Mouse (Mus musculus) midbrain, embryonic 13.5 days (tissue): ENCODE measurements at regions not wholly inside any gene's neighbourhood (a gene's known extent, or its start where the extent isn't known, plus 50 kb on each side); places are given as distances from the start of the nearest gene placed in this dataset.

ENCODE experiments used
- ATAC-seq: fragments of 200-750 bp; cut with Nextera tagmentation; 2 replicates; pipeline ENCODE4 v1.8.0; 2017; ENCODE audit warnings: mild to moderate bottlenecking, moderate TSS enrichment, moderate library complexity
- H3K27ac ChIP-seq: fragments of 300-500 bp; sonication (generic); 2 replicates; pipeline ENCODE4 v1.5.1; 2015; ENCODE audit warnings: inconsistent platforms, mild to moderate bottlenecking, moderate library complexity
- H3K27me3 ChIP-seq: fragments of 300-500 bp; sonication (generic); 2 replicates; pipeline ENCODE4 v1.6.1; 2015; ENCODE audit warnings: mild to moderate bottlenecking, inconsistent platforms
- H3K36me3 ChIP-seq: fragments of 300-500 bp; sonication (generic); 2 replicates; pipeline ENCODE4 v1.6.1; 2015; ENCODE audit warnings: mild to moderate bottlenecking, inconsistent platforms
- H3K4me1 ChIP-seq: fragments of 300-500 bp; sonication (generic); replicated peaks from 2 replicates; pipeline ENCODE4 v1.6.1; 2015; ENCODE audit warnings: inconsistent platforms
- H3K4me2 ChIP-seq: fragments of 300-500 bp; sonication (generic); replicated peaks from 2 replicates; pipeline ENCODE4 v1.6.1; 2015; ENCODE audit warnings: moderate library complexity, mild to moderate bottlenecking, inconsistent platforms
- H3K4me3 ChIP-seq: fragments of 300-500 bp; sonication (generic); replicated peaks from 2 replicates; pipeline ENCODE4 v1.5.1; 2015; ENCODE audit warnings: mild to moderate bottlenecking, inconsistent platforms
- H3K9ac ChIP-seq: fragments of 300-500 bp; sonication (generic); replicated peaks from 2 replicates; pipeline ENCODE4 v1.6.1; 2015; ENCODE audit warnings: mild to moderate bottlenecking, inconsistent platforms
- H3K9me3 ChIP-seq: fragments of 300-500 bp; sonication (generic); 2 replicates; pipeline ENCODE4 v1.6.1; 2016; ENCODE audit warnings: mild to moderate bottlenecking, inconsistent platforms
- WGBS: fragments of 180-500 bp; shearing (Covaris S2); methylation state at CpG from one replicate; pipeline ENCODE4 v1.1.7; 2015; 5-methylcytosine and 5-hydroxymethylcytosine counted together

DNA sequence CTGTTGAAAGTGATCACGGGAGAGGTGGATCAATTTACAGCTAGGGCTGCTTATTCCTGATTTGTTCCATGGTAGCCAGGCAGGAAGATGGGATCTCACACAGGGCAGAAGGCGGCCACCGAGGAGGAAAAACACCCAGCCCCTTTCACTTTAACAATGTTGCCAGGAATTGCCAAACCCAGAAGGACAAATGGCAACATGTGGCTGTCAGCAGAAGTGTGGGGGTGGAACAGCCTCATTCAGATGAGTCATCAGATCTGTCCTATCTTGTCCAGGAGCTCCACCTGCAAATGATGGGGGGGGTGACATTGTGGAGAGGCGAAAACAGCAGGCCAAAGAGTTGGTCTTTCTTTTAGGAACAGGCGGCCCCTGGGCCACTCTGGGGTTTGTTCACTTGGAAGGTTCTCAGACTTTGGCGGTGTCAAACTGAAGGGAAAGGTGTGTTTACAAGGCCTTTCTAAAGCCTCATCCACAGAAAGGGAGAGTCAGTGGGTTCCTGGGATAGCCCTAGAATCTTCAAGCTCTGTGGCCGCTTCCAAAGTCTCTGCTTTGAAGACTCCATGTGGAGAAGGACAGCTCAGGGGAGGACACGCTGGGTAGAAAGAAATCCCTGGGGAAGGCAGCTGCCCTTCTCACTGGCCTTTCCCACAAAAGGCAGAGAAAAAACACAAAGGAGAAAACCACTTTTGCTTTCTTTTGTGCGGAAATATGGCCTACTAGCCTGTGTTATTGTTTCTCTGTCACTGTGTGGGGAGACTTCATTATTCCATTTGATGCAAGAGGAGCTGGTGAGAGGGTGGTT is 111.7 kb upstream of the Pgrmc2 start:
- Histone ChIP-seq H3K27me3 (no peaks in the 10 kb centered on the region), H3K27ac (no peak overlapping the region; the same call in 1 of the 2 replicates), H3K9ac (no peak overlapping the region), H3K4me3 (no peak overlapping the region), H3K4me1 (peaks cover 6% of the 10 kb centered on the region; the same call in 1 of the 2 replicates), H3K36me3 (no peaks in the 10 kb centered on the region), H3K9me3 (no peaks in the 10 kb centered on the region), H3K4me2 (no peak overlapping the region)
- WGBS = 70% methylated on average over 9 of the region's 9 CpGs
- no peak for ATAC-seq

DNA sequence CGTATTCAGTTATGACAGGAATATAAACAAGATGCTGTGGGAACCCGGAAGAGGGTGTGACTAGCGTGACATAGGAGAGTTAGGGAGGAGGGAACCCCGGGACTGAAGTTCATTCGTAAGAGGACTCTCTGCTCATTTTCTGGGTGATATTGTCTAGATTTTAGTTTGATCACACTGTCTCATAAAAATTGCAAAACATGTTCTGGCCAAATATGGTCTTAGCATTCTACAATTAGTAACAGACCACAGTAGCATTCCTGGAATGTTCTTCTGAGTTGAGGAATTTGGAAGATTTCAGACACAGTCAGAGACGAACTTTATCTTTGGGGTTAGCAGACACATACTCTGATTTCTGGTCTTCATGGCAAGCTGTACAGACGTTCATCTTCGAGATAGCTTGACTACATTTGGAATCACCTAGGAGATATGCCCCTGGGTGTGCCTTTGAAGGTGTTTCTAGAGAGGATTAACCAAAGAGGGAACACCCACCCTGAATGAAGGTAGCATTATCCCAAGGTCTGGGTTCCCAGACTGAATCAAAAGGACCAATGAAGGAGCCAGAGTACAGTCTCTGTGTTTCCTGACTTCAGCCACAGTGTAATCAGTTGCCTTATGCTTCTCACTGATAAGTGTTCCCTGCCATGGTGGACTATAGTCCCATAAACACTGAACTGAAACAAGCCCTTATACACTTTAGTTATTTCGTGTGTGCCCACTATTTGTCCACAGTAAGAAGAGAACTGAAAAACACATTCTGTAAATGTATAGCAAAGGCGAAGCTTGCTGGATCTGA is 102.7 kb upstream of the Pgrmc2 start:
- ATAC-seq = no peak
- no peak overlapping the region for H3K27ac ChIP-seq
- no peak overlapping the region for H3K4me2 ChIP-seq
- no peaks in the 10 kb centered on the region for H3K4me1 ChIP-seq
- H3K9ac ChIP-seq = no peak overlapping the region
- WGBS = 87% methylated on average over 10 of the region's 10 CpGs
- no peaks in the 10 kb centered on the region for H3K27me3 ChIP-seq
- no peaks in the 10 kb centered on the region for H3K36me3 ChIP-seq
- H3K9me3 ChIP-seq = no peaks in the 10 kb centered on the region
- H3K4me3 ChIP-seq = no peak overlapping the region

DNA sequence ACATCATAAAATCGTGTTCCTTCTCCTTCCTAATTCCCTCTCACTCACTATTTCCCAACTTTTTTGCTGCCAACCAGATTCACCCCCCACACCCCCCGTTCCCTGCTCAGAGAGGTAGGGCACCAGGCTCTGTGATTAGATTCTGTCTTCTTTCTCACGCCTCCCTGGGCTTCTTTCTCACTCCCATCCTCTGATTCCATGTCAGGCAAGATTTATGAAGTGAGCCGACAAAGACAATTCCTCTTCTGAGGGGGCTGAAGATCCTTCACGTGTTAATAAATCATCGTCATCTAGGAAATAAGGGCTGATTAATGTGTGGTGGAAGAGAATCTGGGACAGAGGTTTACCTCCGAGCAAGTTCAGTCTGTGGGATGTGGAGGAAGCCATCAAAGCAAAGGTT is 101.5 kb upstream of the Pgrmc2 start:
- WGBS = 87% methylated on average over 7 of the region's 7 CpGs

DNA sequence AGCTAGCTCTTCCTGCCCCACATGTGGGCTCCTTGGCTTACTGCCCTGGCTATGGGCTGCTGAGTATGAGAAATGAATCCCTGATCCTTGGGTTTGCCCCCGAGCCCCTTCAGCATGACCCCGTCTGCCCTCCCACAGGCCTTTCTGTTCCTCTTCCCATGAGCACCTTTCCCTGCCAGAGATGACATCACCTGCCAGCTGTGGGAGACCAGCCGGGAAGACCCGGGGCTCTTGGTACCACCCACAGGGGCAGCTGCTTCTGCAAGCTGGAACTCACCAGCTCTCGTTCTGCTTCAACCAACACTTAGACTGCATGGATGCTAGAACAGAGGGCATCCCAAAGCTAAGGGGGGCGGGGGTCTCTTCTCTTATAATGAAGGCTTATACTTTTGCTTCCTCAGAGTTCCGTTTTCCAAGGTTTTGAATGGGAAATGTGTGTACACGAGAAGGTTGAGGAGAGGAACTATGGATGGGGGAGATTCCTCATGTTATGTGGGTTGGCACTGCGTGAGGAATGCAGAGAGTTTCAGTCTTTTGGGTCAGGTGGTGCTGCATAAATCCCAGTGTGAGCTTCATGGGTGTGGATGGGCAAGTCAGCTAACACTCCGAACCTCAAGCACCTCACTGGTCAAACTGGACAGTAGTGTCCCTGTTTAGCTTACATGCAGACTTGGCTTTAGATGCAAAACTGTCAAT is 100.2 kb upstream of the Pgrmc2 start:
- no peak overlapping the region for H3K4me3 ChIP-seq
- 73% methylated on average over 10 of the region's 10 CpGs for WGBS
- no peaks in the 10 kb centered on the region for H3K36me3 ChIP-seq
- H3K9ac ChIP-seq = 0 out of 2 replicates have a peak overlapping the region, but pooled peaks have one; percentile 21
- H3K27me3 ChIP-seq = no peaks in the 10 kb centered on the region
- H3K4me1 ChIP-seq = no peaks in the 10 kb centered on the region
- no peak overlapping the region for H3K4me2 ChIP-seq
- peak; percentile 43; the same call in 1 of the 2 replicates for ATAC-seq
- H3K9me3 ChIP-seq = no peaks in the 10 kb centered on the region
- no peak overlapping the region for H3K27ac ChIP-seq

More for the DNA sequence above, 101.5 kb upstream of the Pgrmc2 start:
- H3K4me1 ChIP-seq = no peaks in the 10 kb centered on the region
- no peaks in the 10 kb centered on the region for H3K36me3 ChIP-seq
- no peak for ATAC-seq
- no peak overlapping the region for H3K27ac ChIP-seq
- no peak overlapping the region for H3K4me3 ChIP-seq
- H3K9me3 ChIP-seq = no peaks in the 10 kb centered on the region
- H3K27me3 ChIP-seq = no peaks in the 10 kb centered on the region
- H3K9ac ChIP-seq = no peak overlapping the region
- no peak overlapping the region for H3K4me2 ChIP-seq

DNA sequence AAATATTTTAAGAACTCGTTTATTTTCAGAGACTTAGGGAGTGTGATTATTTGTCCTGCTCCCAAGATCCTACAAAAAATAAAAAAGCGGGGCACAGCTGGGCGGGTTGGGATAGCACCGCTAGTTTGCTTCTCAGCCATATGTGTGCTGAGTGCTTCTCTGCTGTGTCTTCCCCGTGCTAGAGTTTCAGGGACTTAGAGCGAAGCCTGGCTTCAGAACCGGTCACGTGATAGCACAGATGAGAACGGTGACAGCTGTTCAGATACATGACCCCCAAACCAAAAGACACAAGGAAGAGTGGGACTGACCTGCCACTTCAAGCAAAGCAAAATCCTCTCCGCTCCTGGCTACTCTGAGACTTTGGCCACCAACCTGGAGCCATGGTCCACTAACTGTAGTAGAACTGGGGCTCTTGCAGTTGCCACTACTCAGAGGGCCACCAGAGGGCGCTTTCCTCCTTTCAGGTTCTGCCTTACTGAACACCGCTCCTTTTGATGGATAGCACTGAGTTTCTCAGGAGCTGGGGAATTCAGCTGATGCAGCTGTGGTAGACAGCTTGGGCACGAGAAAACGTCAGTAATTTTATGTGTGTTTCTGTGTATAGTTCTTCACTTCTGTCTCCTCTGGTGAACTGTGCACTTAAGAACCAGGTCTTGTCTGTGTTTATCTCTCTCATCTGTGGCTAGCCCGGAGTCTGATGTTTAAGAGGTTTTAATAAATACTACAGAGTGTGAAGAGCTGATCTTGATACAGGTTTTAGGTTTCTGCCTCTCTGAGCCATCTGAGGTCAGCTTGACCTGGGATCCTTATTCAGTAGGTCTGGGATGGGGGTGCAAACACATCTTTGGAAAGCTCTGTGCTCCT is 99.4 kb upstream of the Pgrmc2 start:
- Histone ChIP-seq H3K9ac (0 out of 2 replicates have a peak overlapping the region, but pooled peaks have one; percentile 21), H3K4me2 (no peak overlapping the region), H3K27ac (no peak overlapping the region), H3K27me3 (no peaks in the 10 kb centered on the region), H3K4me1 (no peaks in the 10 kb centered on the region), H3K36me3 (no peaks in the 10 kb centered on the region), H3K9me3 (no peaks in the 10 kb centered on the region), H3K4me3 (no peak overlapping the region)
- ATAC-seq = peak; percentile 93
- 58% methylated on average over 15 of the region's 15 CpGs for WGBS

DNA sequence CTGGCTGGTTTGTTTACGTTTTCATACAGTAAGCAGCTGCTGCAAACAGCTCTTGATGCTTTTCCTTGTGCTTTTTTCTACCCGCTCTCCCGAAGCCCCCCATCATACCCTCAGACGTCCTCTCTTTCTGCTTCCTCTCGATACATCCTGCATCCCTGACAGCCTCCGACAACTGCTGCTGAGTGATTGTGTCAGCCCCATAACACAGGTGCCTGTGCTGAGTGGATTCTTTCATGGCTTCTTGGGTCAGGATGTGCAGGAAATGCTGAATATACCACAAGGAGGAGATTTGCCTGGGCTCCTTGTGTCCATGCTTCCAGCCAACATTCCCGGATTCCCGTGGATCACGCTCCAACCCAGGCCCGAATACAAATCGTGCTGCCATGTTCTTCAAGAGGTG is 98.6 kb upstream of the Pgrmc2 start:
- Histone ChIP-seq H3K4me2 (no peak overlapping the region), H3K9ac (no peak overlapping the region), H3K27ac (no peak overlapping the region), H3K36me3 (no peaks in the 10 kb centered on the region), H3K4me3 (no peak overlapping the region), H3K27me3 (no peaks in the 10 kb centered on the region), H3K4me1 (no peaks in the 10 kb centered on the region), H3K9me3 (no peaks in the 10 kb centered on the region)
- ATAC-seq = no peak
- WGBS = 86% methylated on average over 11 of the region's 11 CpGs

DNA sequence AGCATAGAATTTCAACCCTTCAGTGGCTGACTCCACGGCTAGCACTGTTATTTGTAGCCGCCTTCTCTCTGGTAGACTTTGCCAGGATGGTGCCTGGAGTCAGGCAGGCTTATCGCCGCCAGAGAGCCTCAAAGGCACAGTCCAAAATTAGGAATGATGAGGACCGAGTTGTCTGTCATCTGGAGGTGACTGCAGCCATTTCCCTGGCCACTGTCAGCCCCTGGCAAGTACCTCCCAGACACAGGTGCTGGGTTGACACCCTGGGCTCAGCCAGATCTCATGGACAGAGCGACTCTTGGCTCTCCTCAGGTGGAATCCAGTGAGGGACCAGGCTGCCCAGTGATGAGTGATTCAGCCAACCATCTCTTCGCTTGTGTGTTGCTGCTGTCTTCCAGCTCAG is 98.1 kb upstream of the Pgrmc2 start:
- no peaks in the 10 kb centered on the region for H3K9me3 ChIP-seq
- H3K4me3 ChIP-seq = no peak overlapping the region
- 89% methylated on average over 7 of the region's 7 CpGs for WGBS
- no peaks in the 10 kb centered on the region for H3K27me3 ChIP-seq
- no peaks in the 10 kb centered on the region for H3K36me3 ChIP-seq
- no peak overlapping the region for H3K9ac ChIP-seq
- H3K4me1 ChIP-seq = no peaks in the 10 kb centered on the region
- no peak overlapping the region for H3K4me2 ChIP-seq
- no peak for ATAC-seq
- no peak overlapping the region for H3K27ac ChIP-seq

DNA sequence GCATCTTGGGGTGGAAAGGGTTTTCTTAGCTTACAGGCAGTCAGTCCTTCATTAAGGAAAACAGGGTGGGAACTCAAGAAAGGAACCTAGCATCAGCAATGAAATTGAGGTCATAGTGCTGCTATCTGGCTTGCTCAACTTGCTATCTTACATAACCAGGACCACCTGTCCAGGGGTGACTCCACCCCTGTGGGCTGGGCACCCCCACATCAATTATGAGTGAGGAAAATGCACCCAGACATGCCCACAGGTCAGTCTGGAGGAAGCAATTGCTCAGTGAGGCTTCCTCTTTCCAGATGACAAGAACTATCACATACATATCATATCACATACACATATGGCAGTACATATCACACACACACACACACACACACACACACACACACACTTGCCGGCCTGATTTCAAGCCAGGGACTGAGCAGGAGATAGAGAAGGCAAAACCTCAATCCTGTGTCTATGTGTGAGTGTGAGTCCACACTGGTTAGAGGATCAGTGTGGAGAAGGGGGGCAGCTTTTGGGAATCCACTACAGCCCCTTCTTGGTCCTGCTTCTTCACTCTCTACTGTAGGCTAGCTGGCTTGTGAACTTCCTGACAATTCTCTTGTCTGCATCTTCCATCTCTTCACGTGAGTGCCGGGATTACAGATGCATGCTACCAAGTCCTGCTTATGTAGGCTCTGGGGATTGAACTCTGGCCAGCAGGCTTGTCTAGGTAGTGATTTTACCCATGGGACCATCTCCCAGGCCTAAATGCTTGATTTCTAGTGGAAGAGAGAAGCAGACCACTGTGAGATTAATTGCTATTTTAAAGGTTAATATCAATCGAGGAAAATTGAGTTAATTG is 96.4 kb upstream of the Pgrmc2 start:
- H3K4me2 ChIP-seq = no peak overlapping the region
- WGBS = 75% methylated on average over 4 of the region's 4 CpGs
- H3K27ac ChIP-seq = no peak overlapping the region
- ATAC-seq = no peak
- H3K9me3 ChIP-seq = no peaks in the 10 kb centered on the region
- H3K4me3 ChIP-seq = no peak overlapping the region
- H3K9ac ChIP-seq = no peak overlapping the region
- H3K36me3 ChIP-seq = no peaks in the 10 kb centered on the region
- no peaks in the 10 kb centered on the region for H3K27me3 ChIP-seq
- H3K4me1 ChIP-seq = no peaks in the 10 kb centered on the region

DNA sequence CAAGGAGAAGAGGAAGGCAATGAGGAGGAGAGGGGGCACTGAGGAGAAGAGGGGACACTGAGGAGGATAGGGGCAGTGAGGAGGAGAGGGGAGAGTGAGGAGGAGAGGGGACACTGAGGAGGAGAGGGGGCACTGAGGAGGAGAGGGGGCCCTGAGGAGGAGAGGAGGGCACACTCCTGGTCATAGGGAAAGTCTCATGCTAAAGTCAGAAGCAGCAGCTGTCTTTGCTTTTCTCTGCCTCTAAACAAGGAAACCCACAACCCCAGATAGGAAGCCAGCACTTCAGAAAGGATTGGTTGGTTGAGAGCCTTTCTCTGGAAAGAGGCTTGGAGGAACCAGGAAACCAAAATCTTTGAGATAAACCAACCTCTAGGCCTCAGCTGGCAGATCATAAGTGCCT is 94.3 kb upstream of the Pgrmc2 start:
- Histone ChIP-seq H3K9ac (no peak overlapping the region), H3K27ac (no peak overlapping the region)
- no peak for ATAC-seq

DNA sequence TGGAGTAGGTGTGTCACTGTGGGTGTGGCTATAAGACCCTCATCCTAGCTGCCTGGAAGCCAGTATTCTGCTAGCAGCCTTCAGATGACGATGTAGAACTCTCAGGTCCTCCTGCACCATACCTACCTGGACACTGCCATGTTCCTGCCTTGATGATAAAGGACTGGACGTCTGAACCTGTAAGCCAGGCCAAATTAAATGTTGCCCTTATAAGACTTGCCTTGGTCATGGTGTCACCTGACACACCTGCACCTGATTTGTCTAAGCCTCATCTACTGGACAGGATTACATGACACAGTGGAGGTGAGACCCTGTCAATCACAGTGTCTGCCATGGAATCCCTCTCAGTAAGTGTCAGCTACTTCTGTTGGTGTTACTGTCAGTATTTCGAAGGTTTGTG is 92.5 kb upstream of the Pgrmc2 start:
- H3K27me3 ChIP-seq = no peaks in the 10 kb centered on the region
- H3K36me3 ChIP-seq = no peaks in the 10 kb centered on the region
- H3K9me3 ChIP-seq = no peaks in the 10 kb centered on the region
- no peak overlapping the region for H3K4me2 ChIP-seq
- ATAC-seq = no peak
- 92% methylated on average over 3 of the region's 3 CpGs for WGBS
- no peak overlapping the region for H3K4me3 ChIP-seq
- no peak overlapping the region for H3K27ac ChIP-seq
- no peak overlapping the region for H3K9ac ChIP-seq
- H3K4me1 ChIP-seq = no peaks in the 10 kb centered on the region

More for the DNA sequence above, 94.3 kb upstream of the Pgrmc2 start:
- Histone ChIP-seq H3K36me3 (no peaks in the 10 kb centered on the region), H3K27me3 (no peaks in the 10 kb centered on the region), H3K4me2 (no peak overlapping the region), H3K9me3 (no peaks in the 10 kb centered on the region), H3K4me1 (no peaks in the 10 kb centered on the region), H3K4me3 (no peak overlapping the region)

DNA sequence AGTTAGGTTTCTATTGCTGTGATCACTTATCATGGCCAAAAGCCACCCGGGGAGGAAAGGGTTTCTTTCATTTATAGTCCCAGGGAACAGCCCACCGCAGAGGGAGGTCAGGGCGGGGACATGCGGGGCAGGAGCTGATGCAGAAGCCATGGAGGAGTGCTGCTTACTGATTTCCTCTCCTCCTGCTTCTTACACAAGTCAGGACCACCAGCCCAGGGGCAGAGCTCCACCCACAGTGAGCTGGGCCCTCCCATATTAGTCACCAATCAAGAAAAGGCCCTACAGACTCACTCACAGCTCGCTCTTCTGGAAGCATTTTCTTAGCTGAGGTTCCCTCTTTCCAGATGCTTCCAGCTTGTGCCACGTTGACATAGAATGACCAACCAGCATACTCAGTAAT is 90.7 kb upstream of the Pgrmc2 start:
- Histone ChIP-seq H3K27ac (no peak overlapping the region), H3K9ac (no peak overlapping the region), H3K4me3 (no peak overlapping the region), H3K9me3 (no peaks in the 10 kb centered on the region), H3K36me3 (no peaks in the 10 kb centered on the region), H3K4me1 (no peaks in the 10 kb centered on the region), H3K4me2 (no peak overlapping the region), H3K27me3 (no peaks in the 10 kb centered on the region)
- WGBS = 51% methylated on average over 6 of the region's 6 CpGs
- peak; percentile 45; the same call in 1 of the 2 replicates for ATAC-seq
